Mouse (Mus musculus): ENCODE measurements at regions not wholly inside any gene's neighbourhood (a gene's known extent, or its start where the extent isn't known, plus 50 kb on each side); places are given as distances from the start of the nearest gene placed in this dataset.
A peak's percentile ranks its signal among the peaks of the same experiment; 100 is the strongest.

- DNase-seq (ENCODE audit: inconsistent ontology term), result peak; percentile 44
These were observed 71.4 kb downstream of the 2410131K14Rik start for GRCm38 (mm10) chr5:118316310-118317017.

- no peak for DNase-seq (ENCODE audit: inconsistent ontology term)
These were observed 73.0 kb downstream of the 2410131K14Rik start for GRCm38 (mm10) chr5:118318073-118318472.

- DNase-seq (ENCODE audit: inconsistent ontology term), result no peak
These were observed 73.9 kb downstream of the 2410131K14Rik start for GRCm38 (mm10) chr5:118318883-118319282.

GRCm38 (mm10) chr5:118321719-118322455, 76.9 kb downstream of the 2410131K14Rik start:
- no peak for DNase-seq (ENCODE audit: inconsistent ontology term)

- DNase-seq (ENCODE audit: inconsistent ontology term), result no peak
These were observed 78.1 kb downstream of the 2410131K14Rik start for GRCm38 (mm10) chr5:118323151-118323550.

GRCm38 (mm10) chr5:118326837-118327541, 82.0 kb downstream of the 2410131K14Rik start:
- peak; percentile 47 for DNase-seq (ENCODE audit: inconsistent ontology term)

- peak; percentile 53 for DNase-seq (ENCODE audit: inconsistent ontology term)
These were observed 83.1 kb downstream of the 2410131K14Rik start for GRCm38 (mm10) chr5:118327961-118328712.

GRCm38 (mm10) chr5:118329143-118329542, 84.1 kb downstream of the 2410131K14Rik start:
- no peak for DNase-seq (ENCODE audit: inconsistent ontology term)

GRCm38 (mm10) chr5:118331286-118331607, 86.2 kb downstream of the 2410131K14Rik start:
- DNase-seq (ENCODE audit: inconsistent ontology term), result no peak

- DNase-seq (ENCODE audit: inconsistent ontology term), result peak; percentile 89
These were observed 86.8 kb downstream of the 2410131K14Rik start for GRCm38 (mm10) chr5:118331608-118332394.

GRCm38 (mm10) chr5:118334054-118334453, 89.0 kb downstream of the 2410131K14Rik start:
- no peak for DNase-seq (ENCODE audit: inconsistent ontology term)

- peak; percentile 38 for DNase-seq (ENCODE audit: inconsistent ontology term)
These were observed 93.2 kb downstream of the 2410131K14Rik start for GRCm38 (mm10) chr5:118338186-118338585.

GRCm38 (mm10) chr5:118339676-118340661, 94.9 kb downstream of the 2410131K14Rik start:
- peak; percentile 79 for DNase-seq (ENCODE audit: inconsistent ontology term)

- no peak for DNase-seq (ENCODE audit: inconsistent ontology term)
These were observed 98.7 kb downstream of the 2410131K14Rik start for GRCm38 (mm10) chr5:118343444-118344320.

- no peak for DNase-seq (ENCODE audit: inconsistent ontology term)
These were observed 100.2 kb downstream of the 2410131K14Rik start for GRCm38 (mm10) chr5:118345226-118345625.

GRCm38 (mm10) chr5:118349057-118349456, 104.0 kb downstream of the 2410131K14Rik start:
- no peak for DNase-seq (ENCODE audit: inconsistent ontology term)

GRCm38 (mm10) chr5:118351301-118351700, 106.3 kb downstream of the 2410131K14Rik start:
- no peak for DNase-seq (ENCODE audit: inconsistent ontology term)

GRCm38 (mm10) chr5:118352142-118352541, 107.1 kb downstream of the 2410131K14Rik start:
- no peak for DNase-seq (ENCODE audit: inconsistent ontology term)

- no peak for DNase-seq (ENCODE audit: inconsistent ontology term)
These were observed 108.0 kb downstream of the 2410131K14Rik start for GRCm38 (mm10) chr5:118353061-118353460.

All from Muller cell, postnatal 12 days (primary cell).